Mouse (Mus musculus): ENCODE results near the gene Atad3a. TPM values are rescaled to one million over a fixed set of nuclear protein-coding genes. Genes with fewer than 3 reads are reported as not detected.
A peak's percentile ranks its signal among the peaks of the same experiment; 100 is the strongest.

Atad3a gene
- polyA plus RNA-seq, 1 experiment from 2014 or later, result 70.9 TPM

GRCm38 (mm10) chr4:155777816-155778215 is 16.9 kb upstream of the Atad3a start:
- 81% methylated on average over 2 of the region's 2 CpGs for WGBS
- Histone ChIP-seq H3K4me2 (replicated peaks; ENCODE audit: low read depth, low read length) (no peak overlapping the region), H3K9ac (ENCODE audit: low read depth, low read length) (no peak overlapping the region), H3K9me3 (ENCODE audit: control insufficient read depth, low read length) (no peaks in the 10 kb centered on the region), H3K27me3 (ENCODE audit: control insufficient read depth, insufficient read depth, low read length) (peaks cover 22% of the 10 kb centered on the region), H3K36me3 (ENCODE audit: control insufficient read depth, insufficient read depth, low read length) (no peaks in the 10 kb centered on the region), H3K27ac (ENCODE audit: low read depth, low read length) (no peak overlapping the region), H3K4me3 (ENCODE audit: low read depth, low read length) (no peak overlapping the region), H3K4me1 (replicated peaks; ENCODE audit: control insufficient read depth, insufficient read depth, low read length) (no peaks in the 10 kb centered on the region; the same call in 1 of the 2 replicates)
- no peak for DNase-seq (ENCODE audit: low spot score)
- no peak for ATAC-seq (ENCODE audit: low FRiP score)

GRCm38 (mm10) chr4:155776704-155777335 is 15.9 kb upstream of the Atad3a start:
- no peak for ATAC-seq (ENCODE audit: low FRiP score)
- Histone ChIP-seq H3K36me3 (ENCODE audit: control insufficient read depth, insufficient read depth, low read length) (no peaks in the 10 kb centered on the region), H3K4me1 (replicated peaks; ENCODE audit: control insufficient read depth, insufficient read depth, low read length) (no peaks in the 10 kb centered on the region; the same call in 1 of the 2 replicates), H3K4me2 (replicated peaks; ENCODE audit: low read depth, low read length) (no peak overlapping the region), H3K27me3 (ENCODE audit: control insufficient read depth, insufficient read depth, low read length) (peaks cover 23% of the 10 kb centered on the region), H3K27ac (ENCODE audit: low read depth, low read length) (no peak overlapping the region), H3K9me3 (ENCODE audit: control insufficient read depth, low read length) (no peaks in the 10 kb centered on the region), H3K4me3 (ENCODE audit: low read depth, low read length) (no peak overlapping the region), H3K9ac (ENCODE audit: low read depth, low read length) (no peak overlapping the region)
- 22% methylated on average over 2 of the region's 2 CpGs for WGBS
- DNase-seq (ENCODE audit: low spot score), result no peak

- Histone ChIP-seq H3K4me1 (replicated peaks; ENCODE audit: control insufficient read depth, insufficient read depth, low read length) (no peaks in the 10 kb centered on the region; the same call in 1 of the 2 replicates), H3K27ac (ENCODE audit: low read depth, low read length) (no peak overlapping the region), H3K9me3 (ENCODE audit: control insufficient read depth, low read length) (no peaks in the 10 kb centered on the region), H3K4me2 (replicated peaks; ENCODE audit: low read depth, low read length) (no peak overlapping the region), H3K4me3 (ENCODE audit: low read depth, low read length) (no peak overlapping the region), H3K9ac (ENCODE audit: low read depth, low read length) (no peak overlapping the region), H3K36me3 (ENCODE audit: control insufficient read depth, insufficient read depth, low read length) (no peaks in the 10 kb centered on the region), H3K27me3 (ENCODE audit: control insufficient read depth, insufficient read depth, low read length) (peaks cover 26% of the 10 kb centered on the region)
- DNase-seq (ENCODE audit: low spot score) (no peak), ATAC-seq (ENCODE audit: low FRiP score) (no peak)
- WGBS, result 86% methylated on average over 3 of the region's 3 CpGs
These were observed 15.0 kb upstream of the Atad3a start for GRCm38 (mm10) chr4:155775855-155776254.

GRCm38 (mm10) chr4:155774971-155775740 is 14.3 kb upstream of the Atad3a start:
- ATAC-seq (ENCODE audit: low FRiP score), result no peak
- H3K4me2 ChIP-seq (replicated peaks; ENCODE audit: low read depth, low read length), result peak overlapping the region; percentile 42
- H3K9me3 ChIP-seq (ENCODE audit: control insufficient read depth, low read length), result no peaks in the 10 kb centered on the region
- H3K27me3 ChIP-seq (ENCODE audit: control insufficient read depth, insufficient read depth, low read length), result peaks cover 26% of the 10 kb centered on the region
- H3K4me1 ChIP-seq (replicated peaks; ENCODE audit: control insufficient read depth, insufficient read depth, low read length), result no peaks in the 10 kb centered on the region; the same call in 1 of the 2 replicates
- H3K27ac ChIP-seq (ENCODE audit: low read depth, low read length), result 0 out of 2 replicates have a peak overlapping the region, but pooled peaks have one; percentile 13
- H3K36me3 ChIP-seq (ENCODE audit: control insufficient read depth, insufficient read depth, low read length), result no peaks in the 10 kb centered on the region
- peak; percentile 13 for DNase-seq (ENCODE audit: low spot score)
- no peak overlapping the region for H3K4me3 ChIP-seq (ENCODE audit: low read depth, low read length)
- H3K9ac ChIP-seq (ENCODE audit: low read depth, low read length), result no peak overlapping the region; the same call in 1 of the 2 replicates
- 67% methylated on average over 9 of the region's 9 CpGs for WGBS

- Histone ChIP-seq H3K4me1 (replicated peaks; ENCODE audit: control insufficient read depth, insufficient read depth, low read length) (peaks cover 2% of the 10 kb centered on the region; the same call in 1 of the 2 replicates), H3K27me3 (ENCODE audit: control insufficient read depth, insufficient read depth, low read length) (peaks cover 26% of the 10 kb centered on the region), H3K4me2 (replicated peaks; ENCODE audit: low read depth, low read length) (peak within 1 kb of the TSS; percentile 42), H3K9ac (ENCODE audit: low read depth, low read length) (no peak within 1 kb of the TSS; the same call in 1 of the 2 replicates), H3K9me3 (ENCODE audit: control insufficient read depth, low read length) (no peaks in the 10 kb centered on the region), H3K4me3 (ENCODE audit: low read depth, low read length) (peak within 1 kb of the TSS; percentile 24), H3K36me3 (ENCODE audit: control insufficient read depth, insufficient read depth, low read length) (no peaks in the 10 kb centered on the region), H3K27ac (ENCODE audit: low read depth, low read length) (0 out of 2 replicates have a peak within 1 kb of the TSS, but pooled peaks have one; percentile 13)
- DNase-seq (ENCODE audit: low spot score), result peak; percentile 78
- ATAC-seq (ENCODE audit: low FRiP score), result peak; percentile 41
- 1% methylated on average over 35 of the region's 35 CpGs for WGBS
These were observed 13.4 kb upstream of the Atad3a start, which contains the start of gene Vwa1 for GRCm38 (mm10) chr4:155774280-155774754. Gene Vwa1, minus strand, starts transcription at chr4:155774698.

- H3K9ac ChIP-seq (ENCODE audit: low read depth, low read length), result no peak overlapping the region
- no peaks in the 10 kb centered on the region for H3K9me3 ChIP-seq (ENCODE audit: control insufficient read depth, low read length)
- peaks cover 2% of the 10 kb centered on the region; the same call in 1 of the 2 replicates for H3K4me1 ChIP-seq (replicated peaks; ENCODE audit: control insufficient read depth, insufficient read depth, low read length)
- no peak overlapping the region for H3K27ac ChIP-seq (ENCODE audit: low read depth, low read length)
- no peak overlapping the region for H3K4me2 ChIP-seq (replicated peaks; ENCODE audit: low read depth, low read length)
- H3K4me3 ChIP-seq (ENCODE audit: low read depth, low read length), result no peak overlapping the region; the same call in 1 of the 2 replicates
- H3K36me3 ChIP-seq (ENCODE audit: control insufficient read depth, insufficient read depth, low read length), result no peaks in the 10 kb centered on the region
- WGBS, result 44% methylated on average over 5 of the region's 5 CpGs
- DNase-seq (ENCODE audit: low spot score) (no peak), ATAC-seq (ENCODE audit: low FRiP score) (no peak)
- peaks cover 26% of the 10 kb centered on the region for H3K27me3 ChIP-seq (ENCODE audit: control insufficient read depth, insufficient read depth, low read length)
These were observed 12.6 kb upstream of the Atad3a start for GRCm38 (mm10) chr4:155773335-155774078.

- Histone ChIP-seq H3K4me1 (replicated peaks; ENCODE audit: control insufficient read depth, insufficient read depth, low read length) (peaks cover 2% of the 10 kb centered on the region; the same call in 1 of the 2 replicates), H3K27me3 (ENCODE audit: control insufficient read depth, insufficient read depth, low read length) (peaks cover 26% of the 10 kb centered on the region), H3K27ac (ENCODE audit: low read depth, low read length) (no peak overlapping the region), H3K36me3 (ENCODE audit: control insufficient read depth, insufficient read depth, low read length) (no peaks in the 10 kb centered on the region), H3K4me3 (ENCODE audit: low read depth, low read length) (no peak overlapping the region), H3K9me3 (ENCODE audit: control insufficient read depth, low read length) (no peaks in the 10 kb centered on the region), H3K4me2 (replicated peaks; ENCODE audit: low read depth, low read length) (no peak overlapping the region), H3K9ac (ENCODE audit: low read depth, low read length) (no peak overlapping the region)
- no peak for ATAC-seq (ENCODE audit: low FRiP score)
- no peak for DNase-seq (ENCODE audit: low spot score)
- WGBS, result 89% methylated on average over 13 of the region's 13 CpGs
These were observed 11.9 kb upstream of the Atad3a start for GRCm38 (mm10) chr4:155772786-155773185.

GRCm38 (mm10) chr4:155771706-155772105 is 10.8 kb upstream of the Atad3a start:
- ATAC-seq (ENCODE audit: low FRiP score), result no peak
- Histone ChIP-seq H3K4me2 (replicated peaks; ENCODE audit: low read depth, low read length) (no peak overlapping the region), H3K27ac (ENCODE audit: low read depth, low read length) (no peak overlapping the region), H3K4me3 (ENCODE audit: low read depth, low read length) (no peak overlapping the region), H3K27me3 (ENCODE audit: control insufficient read depth, insufficient read depth, low read length) (peaks cover 26% of the 10 kb centered on the region), H3K9me3 (ENCODE audit: control insufficient read depth, low read length) (no peaks in the 10 kb centered on the region), H3K9ac (ENCODE audit: low read depth, low read length) (no peak overlapping the region), H3K36me3 (ENCODE audit: control insufficient read depth, insufficient read depth, low read length) (no peaks in the 10 kb centered on the region), H3K4me1 (replicated peaks; ENCODE audit: control insufficient read depth, insufficient read depth, low read length) (peaks cover 2% of the 10 kb centered on the region; the same call in 1 of the 2 replicates)
- 86% methylated on average over 2 of the region's 2 CpGs for WGBS
- no peak for DNase-seq (ENCODE audit: low spot score)
